Mouse (Mus musculus) cerebellum, postnatal 36 days (tissue): ENCODE data around the gene Hdac8.

Experiments used
- DNase-seq, 2 experiments: peaks; one replicate each; pipeline ENCODE4 v3.0.0; 2021 to 2022; ENCODE audit warnings: mixed read lengths in 2 of 2

Gene Hdac8

GRCm38 (mm10) chrX:102504644-102505481, at the start of gene Hdac8:
Gene Hdac8, minus strand, starts transcription at chrX:102505359.
- DNase-seq = peak; percentile 48 to 61

- no peak for DNase-seq
These were observed 4.0 kb upstream of the Hdac8 start for GRCm38 (mm10) chrX:102509205-102509604.

GRCm38 (mm10) chrX:102504179-102504578, 980 bp downstream of the Hdac8 start:
- DNase-seq = no peak

- DNase-seq = no peak
These were observed 11.0 kb downstream of the Hdac8 start for GRCm38 (mm10) chrX:102493992-102494730.

GRCm38 (mm10) chrX:102485575-102485974, 19.6 kb downstream of the Hdac8 start:
- no peak for DNase-seq

- no peak for DNase-seq
These were observed 25.5 kb downstream of the Hdac8 start for GRCm38 (mm10) chrX:102479665-102480064.

GRCm38 (mm10) chrX:102478965-102479364, 26.2 kb downstream of the Hdac8 start:
- DNase-seq = peak in 1 of 2 experiments; percentile 56

GRCm38 (mm10) chrX:102478481-102478880, 26.7 kb downstream of the Hdac8 start:
- no peak for DNase-seq

GRCm38 (mm10) chrX:102476784-102477183, 28.4 kb downstream of the Hdac8 start:
- peak; percentile 78 to 88 for DNase-seq

GRCm38 (mm10) chrX:102475555-102475954, 29.6 kb downstream of the Hdac8 start:
- DNase-seq = no peak

- no peak for DNase-seq
These were observed 86.6 kb downstream of the Hdac8 start for GRCm38 (mm10) chrX:102418343-102419127.

- no peak for DNase-seq
These were observed 88.2 kb downstream of the Hdac8 start for GRCm38 (mm10) chrX:102416972-102417371.

GRCm38 (mm10) chrX:102416386-102416785, 88.8 kb downstream of the Hdac8 start:
- peak; percentile 10 to 17 for DNase-seq

- DNase-seq = no peak
These were observed 120.4 kb downstream of the Hdac8 start for GRCm38 (mm10) chrX:102384765-102385164.

- no peak for DNase-seq
These were observed 122.0 kb downstream of the Hdac8 start for GRCm38 (mm10) chrX:102383151-102383550.

- peak; percentile 73 to 76 for DNase-seq
These were observed 138.6 kb downstream of the Hdac8 start for GRCm38 (mm10) chrX:102366510-102366909.

GRCm38 (mm10) chrX:102362244-102362643, 142.9 kb downstream of the Hdac8 start:
- DNase-seq = no peak

GRCm38 (mm10) chrX:102353412-102353811, 151.7 kb downstream of the Hdac8 start:
- no peak for DNase-seq

GRCm38 (mm10) chrX:102349843-102350731, 155.1 kb downstream of the Hdac8 start:
- DNase-seq = peak; percentile 30 to 40

- no peak for DNase-seq
These were observed 156.2 kb downstream of the Hdac8 start for GRCm38 (mm10) chrX:102348886-102349486.

- no peak for DNase-seq
These were observed 163.5 kb downstream of the Hdac8 start for GRCm38 (mm10) chrX:102341688-102342087.
